ENCODE assay signal across 7 mouse cellular contexts in the genomic region with DNA sequence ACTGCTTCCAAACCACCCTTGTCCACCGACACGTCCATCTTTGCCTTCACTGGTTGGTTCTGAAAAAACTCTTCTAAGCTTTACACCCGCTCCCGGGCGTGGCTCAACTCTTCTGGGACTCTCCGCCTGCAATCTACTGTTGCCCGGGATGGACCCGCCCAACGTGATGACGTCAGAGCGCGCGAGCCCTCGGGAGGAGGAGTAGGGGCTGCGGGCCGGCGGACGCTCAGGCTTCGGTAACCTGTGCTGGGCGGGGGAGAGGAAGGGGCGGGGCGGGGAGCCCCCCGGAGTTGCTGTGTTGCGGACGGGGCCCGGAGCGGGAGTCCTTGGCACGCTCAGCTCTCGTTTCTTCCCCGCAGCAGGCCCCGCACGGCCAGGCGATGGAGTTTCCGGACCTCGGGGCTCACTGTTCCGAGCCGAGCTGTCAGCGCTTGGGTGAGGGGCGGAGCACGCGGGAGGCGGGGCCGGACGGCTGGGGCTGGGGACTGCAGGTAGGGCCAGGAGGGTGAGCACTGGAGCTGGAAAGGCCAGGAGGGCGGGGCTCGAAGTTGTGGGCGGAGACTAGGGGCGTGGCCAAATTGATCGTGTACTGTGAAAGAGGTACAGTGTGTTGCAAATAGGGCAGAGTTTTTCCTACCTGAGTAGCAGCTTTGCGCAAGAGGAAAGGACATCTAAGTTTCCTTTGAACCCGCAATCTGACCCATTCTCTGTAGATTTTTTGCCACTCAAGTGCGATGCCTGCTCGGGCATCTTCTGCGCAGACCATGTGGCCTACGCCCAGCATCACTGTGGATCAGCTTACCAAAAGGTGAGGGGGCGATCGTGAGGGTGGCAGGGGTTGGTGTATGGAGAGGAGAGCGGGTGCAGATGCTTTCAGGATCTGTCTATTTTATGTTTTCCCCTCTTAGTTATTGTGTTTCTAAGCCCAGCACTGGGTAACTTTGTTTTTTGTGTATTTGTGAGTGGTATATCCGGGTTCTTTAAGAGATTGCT. TPM values are rescaled to one million over a fixed set of nuclear protein-coding genes. Genes with fewer than 3 reads are reported as not detected.
A peak's percentile ranks its signal among the peaks of the same experiment; 100 is the strongest.
DNase-seq lines count a peak whose midpoint lies in the region; ATAC-seq lines count a peak whose summit lies in the region.

A gene (plus strand): TSS at position 175 of the 993 bp plus-strand sequence.

- H3K4me2 ChIP-seq in intestine, embryonic 16.5 days (ENCODE audit: low read depth, low read length): peak within 1 kb of the TSS; percentile 89
- H3K4me2 ChIP-seq in midbrain, embryonic 11.5 days: peak within 1 kb of the TSS; percentile 59

- whole genome bisulfite sequencing in intestine, embryonic 16.5 days: 2% methylated on average over 59 of the region's 59 CpGs
- WGBS in midbrain, embryonic 11.5 days: 1% methylated on average over 56 of the region's 59 CpGs

- no peaks in the 10 kb centered on the region for H3K9me3 ChIP-seq in intestine, embryonic 16.5 days (ENCODE audit: control insufficient read depth, low read length)
- no peaks in the 10 kb centered on the region for H3K9me3 ChIP-seq in midbrain, embryonic 11.5 days (ENCODE audit: control insufficient read depth, low read length)

- peak within 1 kb of the TSS; percentile 88 for H3K4me3 ChIP-seq in intestine, embryonic 16.5 days (ENCODE audit: low read length)
- peak within 1 kb of the TSS; percentile 66 for H3K4me3 ChIP-seq in midbrain, embryonic 11.5 days (ENCODE audit: low read depth, low read length)

- DNase-seq in adrenal gland, adult 8-10 months: peak; percentile 96
- peak; percentile 98 for DNase-seq in embryo, embryonic 9.5 days (ENCODE audit: extremely low spot score)
- DNase-seq in gastrocnemius, postnatal 4 days (ENCODE audit: low spot score in 2 of 2): peak; percentile 88 to 96
- DNase-seq in left cerebral cortex, postnatal 36 days (ENCODE audit: low spot score in 2 of 2): peak; percentile 94 to 95
- peak; percentile 99 for DNase-seq in midbrain, embryonic 11.5 days (ENCODE audit: low spot score, missing footprints)
- peak; percentile 92 for DNase-seq in skeletal muscle tissue, adult 2 months (ENCODE audit: low read depth, low spot score)

- peak within 1 kb of the TSS; percentile 93 for H3K27ac ChIP-seq in intestine, embryonic 16.5 days (ENCODE audit: low read length)
- H3K27ac ChIP-seq in midbrain, embryonic 11.5 days (ENCODE audit: low read depth, low read length): peak within 1 kb of the TSS; percentile 60

- ATAC-seq in intestine, embryonic 16.5 days: peak; percentile 99
- peak; percentile 97 for ATAC-seq in midbrain, embryonic 11.5 days (ENCODE audit: low FRiP score)

- no peaks in the 10 kb centered on the region for H3K27me3 ChIP-seq in intestine, embryonic 16.5 days (replicated peaks; ENCODE audit: control insufficient read depth, insufficient read depth, low read length)
- H3K27me3 ChIP-seq in midbrain, embryonic 11.5 days (ENCODE audit: control insufficient read depth, insufficient read depth, low read length): no peaks in the 10 kb centered on the region

- H3K9ac ChIP-seq in intestine, embryonic 16.5 days (ENCODE audit: low read depth, low read length): peak within 1 kb of the TSS; percentile 90
- peak within 1 kb of the TSS; percentile 63 for H3K9ac ChIP-seq in midbrain, embryonic 11.5 days (ENCODE audit: low read length)

- H3K4me1 ChIP-seq in intestine, embryonic 16.5 days (ENCODE audit: control insufficient read depth, insufficient read depth, low read length): peaks cover 13% of the 10 kb centered on the region
- H3K4me1 ChIP-seq in midbrain, embryonic 11.5 days (ENCODE audit: control insufficient read depth, insufficient read depth, low read length): peaks cover 8% of the 10 kb centered on the region

- intact Hi-C loops in left cerebral cortex, postnatal 36 days (cut with DNase I): loop anchor here (2.0 kb wide), 1 partner anchor 26 kb away; a partner anchor contains a TSS

- peaks cover 7% of the 10 kb centered on the region for H3K36me3 ChIP-seq in intestine, embryonic 16.5 days (ENCODE audit: control insufficient read depth, insufficient read depth, low read length)
- peaks cover 10% of the 10 kb centered on the region; the same call in 1 of the 2 replicates for H3K36me3 ChIP-seq in midbrain, embryonic 11.5 days (ENCODE audit: control insufficient read depth, insufficient read depth, low read length)

RNA-seq across cellular contexts. Expression of the gene that starts here (rescaled TPM):
- 10 to 100 TPM; 34.2 to 39.7 (median 36.2) TPM for total RNA-seq in adrenal gland, adult 8-10 months (2022)
- 10 to 100 TPM; 15.6 to 17.5 TPM for total RNA-seq in gastrocnemius, postnatal 4 days (2021)
- polyA plus RNA-seq in intestine, embryonic 16.5 days (2015; fragmentation: Nextera tagmentation; extraction: Ambion mirVana): 53.2 and 54.6 TPM in 2 replicates
- total RNA-seq in left cerebral cortex, postnatal 36 days (2021): 10 to 100 TPM; 25.9 to 30.1 TPM
- 30.1 and 33.6 TPM in 2 replicates for polyA plus RNA-seq in midbrain, embryonic 11.5 days (2014; fragmentation: Nextera tagmentation; extraction: Ambion mirVana)

Comparison
In these comparisons a context has a peak if more than half of its experiments do, and no peak if none do; other contexts are left out.
1. Peak in every context shown above with its lines: DNase-seq, ATAC-seq, H3K4me3 ChIP-seq and H3K27ac ChIP-seq.